Mouse (Mus musculus) kidney, adult 2 months (tissue): ENCODE results near the gene Fam83d.

ENCODE experiments used
- CTCF ChIP-seq: fragments of 200-500 bp; conservative IDR thresholded peaks from 2 replicates; pipeline ENCODE4 v1.5.1; 2011; ENCODE audit warnings: low read depth, mild to moderate bottlenecking, control low read depth, low read length, moderate library complexity, mixed read lengths; ENCODE audit not compliant: insufficient read depth, insufficient read length
- POLR2A ChIP-seq: fragments of 200-500 bp; IDR thresholded peaks from one replicate; pipeline ENCODE4 v1.6.1; 2011; ENCODE audit warnings: low read depth, low read length, control low read depth

DNA sequence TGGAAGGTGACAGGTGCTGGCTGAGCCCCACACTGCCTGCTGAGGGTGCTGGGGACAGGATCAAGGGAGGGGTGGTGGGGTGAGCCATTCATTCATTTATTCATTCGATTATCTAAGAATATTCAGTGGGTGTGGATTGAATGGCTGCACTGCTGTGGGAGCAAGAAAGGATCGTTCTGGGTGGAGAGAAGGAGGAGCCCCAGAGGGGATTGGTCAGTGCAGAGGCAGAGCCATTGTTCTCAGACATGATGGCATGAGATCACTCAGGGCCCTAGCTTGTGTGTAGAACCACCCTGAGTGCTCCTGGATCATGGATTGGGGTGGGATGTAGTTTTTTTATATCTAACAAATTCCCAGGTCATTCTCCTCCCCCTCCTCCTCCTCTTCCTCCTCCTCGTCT, 46.4 kb upstream of the Fam83d start:
- TF ChIP-seq CTCF, result no peak
- no peak for TF ChIP-seq POLR2A
